Mouse (Mus musculus): ENCODE measurements at regions not wholly inside any gene's neighbourhood (a gene's known extent, or its start where the extent isn't known, plus 50 kb on each side); places are given as distances from the start of the nearest gene placed in this dataset.

DNA sequence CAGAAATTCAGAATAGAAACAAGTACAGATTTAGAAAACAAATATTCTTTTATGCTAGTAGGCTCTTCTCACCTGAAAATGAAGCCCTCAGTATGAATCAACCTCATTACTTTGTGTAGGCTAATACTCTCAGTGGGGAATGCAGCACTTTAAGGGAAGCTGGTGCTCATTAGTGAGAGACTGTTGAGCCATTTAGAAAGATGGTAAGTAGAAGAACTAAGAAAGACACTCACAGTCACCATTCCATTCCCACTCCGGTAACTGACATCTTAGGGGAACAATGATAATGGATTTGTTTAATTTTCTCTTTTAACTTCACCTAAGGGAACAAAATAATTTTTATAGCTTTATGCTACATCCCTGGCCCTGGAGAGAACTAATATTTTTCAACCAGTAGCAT, 648.0 kb upstream of the Nova1 start:
- DNase-seq (ENCODE audit: low spot score) = no peak

DNA sequence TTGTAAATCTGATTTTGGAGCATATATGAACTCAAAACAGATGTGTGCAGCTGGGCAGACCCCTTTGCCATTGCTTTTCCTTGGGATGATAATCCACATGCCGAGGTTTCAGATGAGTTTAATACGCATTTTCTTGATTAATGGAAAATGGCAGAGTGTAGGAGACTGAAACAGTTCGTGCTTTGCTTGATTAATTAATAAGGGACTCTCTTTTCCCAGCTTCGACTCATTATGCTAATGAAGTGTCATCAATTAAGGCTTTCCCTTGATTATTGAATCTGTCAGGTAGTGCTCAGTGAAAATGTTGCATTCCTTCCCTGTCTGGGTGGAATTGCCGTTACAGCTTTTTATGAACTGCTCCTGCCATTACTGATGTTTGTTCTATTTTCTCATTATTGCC, 647.2 kb upstream of the Nova1 start:
- no peak for DNase-seq (ENCODE audit: low spot score)

DNA sequence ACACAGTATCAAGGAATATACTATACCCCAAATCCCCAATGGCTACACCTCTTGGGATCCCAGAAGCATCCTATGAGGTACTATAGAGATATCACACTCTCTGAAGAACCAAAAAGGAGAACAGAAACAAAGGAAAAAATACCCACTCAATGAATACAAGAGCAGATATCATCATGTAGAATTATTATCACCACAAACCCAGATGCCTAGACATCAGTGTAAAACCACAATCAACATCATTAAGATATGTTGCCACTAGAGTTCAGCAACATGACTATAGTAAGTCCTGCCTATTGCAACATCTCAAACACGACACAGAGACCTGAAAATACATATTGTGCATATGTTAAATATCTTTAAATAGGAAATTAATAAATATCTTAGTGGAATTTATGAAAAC, 612.9 kb upstream of the Nova1 start:
- DNase-seq (ENCODE audit: low spot score) = no peak

DNA sequence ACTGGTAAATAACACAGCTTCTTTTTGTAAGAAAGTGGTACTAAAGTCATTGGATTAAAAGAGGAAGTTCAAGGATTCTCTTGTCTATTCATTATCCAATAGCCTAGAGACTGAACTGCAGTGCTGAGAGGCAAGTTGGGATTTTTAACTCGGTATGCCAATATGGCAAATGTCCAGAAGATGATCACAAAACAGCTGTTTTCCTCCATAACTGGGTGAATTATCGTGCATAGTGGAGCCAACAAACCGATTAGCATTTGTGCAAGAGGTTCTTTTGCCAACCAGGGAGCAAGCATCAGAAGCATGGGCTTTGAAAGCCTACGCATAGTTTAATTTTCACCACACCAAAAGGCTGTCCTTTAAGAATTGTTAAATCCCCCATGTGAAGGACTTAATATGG, 593.5 kb upstream of the Nova1 start:
- DNase-seq (ENCODE audit: low spot score) = no peak

DNA sequence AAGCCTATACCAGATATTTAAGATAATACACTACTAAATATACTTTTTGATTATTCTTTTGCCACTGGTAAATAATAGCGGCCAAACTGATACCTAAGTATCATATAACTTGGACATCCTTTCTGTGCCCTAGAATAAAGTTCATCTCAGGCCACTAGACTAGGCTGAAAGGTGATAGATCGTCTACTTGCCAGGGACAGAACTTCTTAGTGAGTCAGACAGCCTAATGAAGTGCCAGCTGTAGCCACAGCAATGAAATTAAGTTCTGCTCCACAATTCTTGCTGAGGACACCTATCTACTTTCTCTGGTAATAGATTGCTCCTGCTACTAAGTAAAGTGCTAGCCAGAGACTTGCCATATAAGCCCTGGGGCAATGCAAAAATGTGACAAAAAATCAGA, 587.8 kb upstream of the Nova1 start:
- DNase-seq (ENCODE audit: low spot score) = no peak

DNA sequence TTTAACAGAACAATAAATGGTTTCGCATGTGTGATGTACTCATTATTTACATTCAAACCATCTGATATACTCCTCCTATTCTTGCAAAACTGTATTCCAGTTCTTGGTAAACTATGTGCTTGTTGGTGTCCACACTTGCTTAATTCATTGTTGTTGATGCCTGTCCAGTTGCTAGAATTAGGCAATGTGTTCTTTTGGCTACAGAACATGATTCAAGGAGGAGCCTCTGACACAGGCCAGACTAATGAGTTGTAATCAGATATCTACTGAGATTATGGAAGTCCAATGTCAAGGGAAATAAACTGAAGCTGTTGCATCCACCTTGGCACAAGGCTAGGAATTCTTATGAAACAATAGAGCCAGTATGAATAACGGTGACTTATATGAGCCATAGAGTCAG, 587.4 kb upstream of the Nova1 start:
- DNase-seq (ENCODE audit: low spot score) = no peak

DNA sequence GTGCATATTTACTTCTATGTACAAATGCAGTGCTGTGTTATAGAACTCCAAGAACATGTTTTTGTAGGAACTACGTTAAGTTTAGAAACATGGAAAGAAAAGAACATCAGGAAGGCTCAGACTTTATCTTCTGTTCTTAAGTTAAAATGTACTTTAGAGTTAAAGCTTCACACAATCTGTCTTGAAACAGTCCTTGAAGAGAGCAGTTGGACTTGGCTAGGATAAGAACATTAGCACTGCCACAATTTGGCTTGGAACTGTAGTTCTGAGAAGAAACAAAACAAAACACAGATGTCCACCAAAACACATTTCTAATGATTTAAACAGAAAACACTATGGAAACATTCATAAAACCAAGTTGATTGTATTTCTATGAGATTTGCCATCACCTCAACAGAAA, 564.5 kb upstream of the Nova1 start:
- DNase-seq (ENCODE audit: low spot score) = no peak

DNA sequence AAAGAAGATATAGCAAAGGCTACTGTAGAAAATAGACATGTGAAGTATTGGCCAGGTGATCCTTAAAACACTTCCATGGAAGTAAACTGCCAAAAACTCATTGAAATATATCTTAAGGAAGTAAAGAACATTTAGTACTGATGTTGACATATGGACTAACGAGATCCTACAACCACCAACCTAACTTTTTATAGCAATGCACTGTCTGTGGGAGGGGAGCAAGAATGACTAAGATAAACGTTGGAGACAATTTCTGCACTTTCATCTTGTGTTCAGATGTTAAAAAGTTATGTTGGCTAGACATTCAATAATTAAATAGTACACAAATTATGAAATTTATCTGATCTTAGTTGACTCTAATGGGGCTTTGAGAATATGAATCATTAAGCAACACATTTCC, 534.5 kb upstream of the Nova1 start:
- no peak for DNase-seq (ENCODE audit: low spot score)

DNA sequence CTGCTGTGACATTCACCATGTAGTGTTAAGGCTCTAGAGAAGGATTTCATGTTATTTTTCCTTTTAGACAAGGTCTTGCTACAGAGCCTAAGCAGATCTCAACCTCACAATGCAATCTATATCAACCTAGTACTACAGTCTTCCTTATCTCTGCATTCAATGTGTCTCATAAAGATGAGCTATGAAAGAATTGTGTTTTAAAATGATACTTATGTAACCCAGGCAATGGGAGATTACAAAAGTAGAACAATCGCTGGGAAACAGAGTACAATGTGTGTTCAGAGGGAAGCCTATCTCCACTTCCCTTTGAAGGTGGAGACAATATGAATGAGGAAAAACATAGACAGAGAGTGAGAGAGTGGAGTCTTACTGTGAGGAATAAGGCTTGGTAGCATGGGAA, 532.5 kb upstream of the Nova1 start:
- no peak for DNase-seq (ENCODE audit: low spot score)

DNA sequence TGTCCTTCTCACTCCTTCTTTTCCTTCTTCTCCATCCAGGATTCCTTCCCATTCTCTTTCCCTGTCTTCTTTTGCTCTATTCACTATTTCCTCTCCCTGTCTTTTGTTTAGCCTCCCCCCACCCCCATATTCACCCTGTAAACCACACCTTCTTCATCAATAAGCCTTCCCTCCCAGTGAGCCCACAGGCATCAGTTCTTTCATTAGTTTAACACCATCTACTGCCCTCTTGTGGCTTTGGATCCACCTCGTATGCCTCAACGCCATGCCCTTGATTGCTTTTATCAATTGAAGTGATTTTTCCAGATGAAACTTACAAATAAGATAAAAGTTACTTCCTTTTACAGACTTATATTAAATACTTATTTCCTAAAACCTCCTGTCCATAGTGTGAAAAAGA, 494.7 kb upstream of the Nova1 start:
- peak; percentile 73 for DNase-seq (ENCODE audit: low spot score)

DNA sequence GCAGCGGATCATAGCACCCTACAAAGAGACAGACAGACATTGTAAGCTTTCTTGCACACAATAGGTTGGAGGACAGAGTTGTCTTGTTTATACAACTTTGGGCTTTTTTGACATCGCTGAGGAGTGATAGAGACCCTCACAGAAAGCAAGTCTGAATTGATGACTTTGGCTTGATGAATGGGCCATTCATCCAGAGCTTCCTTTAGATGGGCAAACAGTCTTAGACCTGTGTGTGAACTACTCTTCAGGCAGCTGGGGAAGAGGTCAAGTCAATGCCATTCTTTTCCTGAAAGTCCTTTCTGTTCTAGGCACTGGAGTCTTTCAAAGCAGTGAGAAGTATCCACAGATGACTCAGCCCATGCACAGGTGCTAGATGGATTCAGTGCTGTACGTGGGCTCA, 457.2 kb upstream of the Nova1 start:
- peak; percentile 32 for DNase-seq (ENCODE audit: low spot score)

DNA sequence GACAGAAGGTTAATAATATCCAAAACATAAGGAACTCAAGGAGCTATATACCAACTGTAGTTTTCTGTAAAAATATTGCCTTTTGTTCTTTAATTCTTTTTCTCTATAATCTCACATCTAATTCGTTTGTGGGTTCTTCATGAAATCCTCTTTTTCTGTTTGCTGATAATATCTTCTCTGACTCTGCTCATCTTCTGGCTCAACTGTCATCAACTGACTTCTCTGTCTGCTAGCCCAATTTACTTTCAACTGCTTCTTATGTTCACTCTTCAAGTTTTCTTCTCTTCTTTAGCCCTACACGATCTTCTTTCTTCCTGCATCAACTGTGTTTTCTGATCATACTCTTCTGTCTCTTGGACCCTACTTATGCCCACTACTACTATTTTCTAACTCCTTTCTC, 453.6 kb upstream of the Nova1 start:
- no peak for DNase-seq (ENCODE audit: low spot score)

DNA sequence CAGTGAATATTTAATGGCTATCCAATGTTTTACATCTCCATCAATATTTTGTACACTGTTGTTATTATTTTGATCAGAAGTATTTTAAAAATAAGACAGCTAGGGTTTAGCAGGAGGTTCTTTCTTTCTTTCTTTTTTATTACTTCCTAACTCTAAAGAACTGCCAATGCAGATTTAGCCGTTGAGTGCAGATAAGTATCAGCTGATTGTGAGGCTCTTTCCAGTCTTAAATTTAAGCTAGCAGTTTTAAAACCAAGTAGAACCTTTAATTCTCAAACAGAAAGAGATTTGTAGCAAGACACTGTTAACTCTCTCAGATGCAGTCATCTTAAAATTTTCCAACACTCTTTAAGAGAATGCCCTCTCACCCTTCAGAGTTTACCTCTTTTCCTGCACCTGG, 445.4 kb upstream of the Nova1 start:
- DNase-seq (ENCODE audit: low spot score) = no peak

DNA sequence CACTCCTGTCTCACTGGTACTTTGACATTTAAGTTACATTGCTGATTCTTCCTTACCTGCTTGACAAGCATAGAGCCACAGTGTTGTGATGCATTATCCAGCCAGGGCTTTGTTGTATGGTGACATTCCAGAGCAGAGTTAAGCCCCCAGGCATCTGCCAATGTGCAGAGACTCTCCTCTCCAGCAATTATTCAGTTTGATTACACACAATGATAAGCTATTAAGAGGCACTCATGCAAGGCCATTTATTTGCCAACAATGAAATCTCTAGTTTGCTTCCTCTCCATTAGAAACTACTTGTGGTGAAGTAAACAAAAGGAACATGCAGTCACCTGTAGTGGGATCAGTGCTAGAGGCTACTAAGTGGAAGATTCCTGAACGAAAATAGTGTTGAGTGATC, 444.7 kb upstream of the Nova1 start:
- no peak for DNase-seq (ENCODE audit: low spot score)

DNA sequence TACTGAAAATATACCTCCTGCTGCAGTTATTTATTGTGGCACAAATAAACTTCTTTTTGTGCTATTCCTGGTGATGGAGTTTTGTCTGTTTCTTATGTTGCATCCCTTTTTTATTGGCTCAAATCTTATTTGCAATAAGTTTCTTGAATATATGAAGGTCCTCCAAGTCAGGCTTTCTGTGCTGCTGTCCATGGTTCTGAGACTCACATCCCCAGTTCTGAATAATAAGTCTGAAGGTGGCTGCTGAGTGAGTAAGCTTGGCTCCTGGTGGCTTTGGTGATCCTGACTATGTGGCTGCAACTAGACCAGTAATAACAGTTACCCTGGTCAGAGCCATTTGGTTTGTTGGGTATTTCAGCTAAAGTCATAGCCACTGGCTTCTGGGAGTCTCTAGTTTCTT, 433.6 kb upstream of the Nova1 start:
- peak; percentile 40 for DNase-seq (ENCODE audit: low spot score)

DNA sequence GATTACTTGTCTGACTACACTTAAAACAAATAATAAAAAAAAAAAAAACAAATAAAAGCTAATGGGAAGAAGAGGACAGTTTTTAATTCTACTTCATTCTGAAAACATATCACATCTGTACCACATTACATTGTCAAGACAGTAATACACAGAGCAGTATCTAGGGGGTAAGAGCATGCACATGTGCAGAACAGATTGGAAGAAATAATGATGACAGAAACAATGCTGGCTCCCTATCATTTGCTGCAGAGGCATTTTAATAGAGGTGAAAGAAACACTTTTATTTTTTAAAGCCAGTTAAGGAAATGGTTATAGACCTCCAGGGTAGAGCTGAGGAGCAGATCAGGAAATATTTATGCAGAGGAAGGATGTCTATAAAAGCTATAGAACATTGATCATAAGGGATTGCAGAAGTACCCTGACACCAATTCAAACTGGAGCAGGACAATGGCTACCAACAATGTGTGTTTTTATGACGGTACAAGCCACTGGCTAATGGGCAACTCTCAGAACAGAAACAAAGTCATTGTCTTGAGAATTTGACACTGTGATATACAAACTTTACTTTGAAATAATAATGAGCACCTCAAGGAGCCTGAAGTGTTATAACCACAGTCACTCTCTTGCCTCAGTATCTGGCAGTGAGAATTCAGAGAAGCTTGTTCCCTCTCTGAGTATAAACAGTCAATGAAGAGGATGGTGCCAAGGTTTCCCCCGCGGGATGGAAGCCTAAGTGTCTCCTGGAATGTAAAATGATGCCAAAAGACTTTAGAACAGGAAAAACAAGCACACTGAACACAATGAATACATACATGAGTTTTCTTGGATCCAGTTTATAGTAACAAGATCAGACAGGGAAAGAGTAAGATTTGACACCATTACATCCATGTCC, 425.1 kb upstream of the Nova1 start:
- DNase-seq (ENCODE audit: low spot score) = no peak

DNA sequence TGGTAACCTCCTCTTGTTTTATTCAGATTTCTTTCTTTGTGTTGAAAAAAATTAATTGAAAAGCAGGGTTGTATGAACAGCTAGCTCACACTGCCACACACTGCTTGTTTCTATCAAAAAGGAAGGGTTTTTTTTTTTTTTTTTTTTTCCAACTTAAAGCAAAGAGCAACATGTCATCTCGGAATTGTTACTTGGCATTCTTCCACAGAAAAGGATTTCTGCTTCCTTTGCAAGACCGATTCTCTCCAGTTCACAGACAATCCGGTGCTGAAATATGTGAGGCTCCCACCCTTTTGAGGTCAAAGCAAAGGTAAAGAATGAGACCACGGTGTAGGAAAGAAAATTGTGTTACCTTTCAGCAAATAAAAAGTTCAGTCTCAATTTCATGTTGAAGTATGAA, 401.3 kb upstream of the Nova1 start:
- DNase-seq (ENCODE audit: low spot score) = no peak

DNA sequence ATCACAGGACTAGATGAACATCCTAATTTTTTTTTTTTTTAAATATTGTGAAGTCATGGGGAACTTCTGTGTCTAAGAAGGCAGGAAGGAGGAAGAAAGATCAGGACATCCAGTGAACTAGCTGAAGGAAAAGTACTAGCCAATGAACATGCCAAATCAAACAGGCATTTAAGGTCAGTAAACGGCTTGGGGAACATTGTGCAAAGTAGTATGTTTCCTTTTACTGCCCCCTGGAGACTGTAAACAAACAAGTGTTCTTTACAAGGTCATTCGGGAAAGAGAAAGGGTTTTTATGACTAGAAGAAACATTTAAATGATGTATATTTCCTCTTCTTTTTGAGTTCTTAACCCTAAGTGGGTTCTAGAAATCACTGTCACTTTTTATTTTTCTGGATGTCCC, 400.6 kb upstream of the Nova1 start:
- no peak for DNase-seq (ENCODE audit: low spot score)

DNA sequence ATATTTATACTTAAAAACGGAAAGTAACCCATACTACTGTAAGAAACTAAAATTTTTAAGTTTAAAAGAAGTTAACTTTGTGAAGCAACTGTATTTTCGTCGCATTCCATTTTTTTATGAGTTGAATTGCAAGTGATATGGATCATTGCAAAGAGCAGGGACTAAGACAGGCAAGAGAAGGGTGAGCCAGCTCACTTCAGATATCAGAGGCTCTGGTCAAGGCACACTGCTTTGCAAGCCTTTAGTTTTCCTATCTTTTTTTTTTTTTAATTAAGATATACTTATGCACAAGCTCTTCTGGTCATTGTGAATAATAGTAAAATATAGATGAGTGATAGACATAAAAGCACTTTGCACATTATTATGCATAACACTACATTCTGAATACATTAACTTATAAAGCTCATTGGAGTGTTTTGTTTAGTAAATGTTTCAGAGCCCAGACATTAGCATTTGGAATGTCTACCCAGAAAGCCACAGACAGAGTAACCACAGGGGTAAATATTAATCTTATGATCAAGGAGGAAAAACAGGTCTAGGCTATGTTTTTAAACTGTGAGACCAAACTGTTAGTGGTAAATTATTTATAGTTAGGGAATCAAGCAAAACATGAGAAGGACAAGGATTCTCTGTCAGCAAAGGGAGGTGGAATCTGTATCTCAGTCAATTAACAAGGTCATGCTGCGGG, 392.8 kb upstream of the Nova1 start:
- DNase-seq (ENCODE audit: low spot score) = no peak

DNA sequence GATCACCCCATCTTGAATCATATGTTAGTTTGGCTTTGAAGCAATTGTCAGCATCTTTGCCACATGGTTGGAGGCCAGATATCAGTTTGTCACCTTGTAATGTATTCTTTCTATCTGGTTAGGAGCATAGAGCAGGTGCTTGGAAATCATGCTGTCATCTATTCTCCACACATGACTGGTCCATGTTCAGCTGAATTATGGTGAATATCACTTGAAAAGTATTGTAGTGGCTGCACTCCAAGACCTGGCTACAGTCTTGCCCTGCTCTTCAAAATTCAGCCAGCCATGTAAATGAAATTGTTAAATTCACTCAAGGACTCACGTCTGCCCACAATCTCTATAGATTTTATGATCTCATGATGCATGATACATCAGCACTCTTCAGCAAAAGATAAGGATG, 384.2 kb upstream of the Nova1 start:
- no peak for DNase-seq (ENCODE audit: low spot score)

DNA sequence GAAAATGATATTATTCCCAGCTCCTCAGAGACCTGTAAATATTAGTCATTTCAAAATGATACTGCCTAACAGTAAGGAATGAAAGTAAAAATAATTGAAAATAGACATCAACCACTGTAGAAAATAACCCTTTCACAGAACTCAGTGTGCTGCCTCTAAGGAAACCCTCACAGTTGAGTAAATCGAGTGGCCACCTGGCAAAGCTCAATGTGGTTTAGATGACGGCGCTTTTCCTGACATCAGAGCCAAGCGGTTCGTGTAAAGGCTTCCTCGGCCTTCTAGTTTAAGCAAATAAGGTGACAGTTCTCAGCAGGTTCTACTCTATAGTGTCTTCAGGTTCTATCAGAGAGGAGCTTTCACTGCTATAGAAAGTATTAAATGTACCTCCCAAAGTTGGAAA, 379.9 kb upstream of the Nova1 start:
- DNase-seq (ENCODE audit: low spot score) = no peak

DNA sequence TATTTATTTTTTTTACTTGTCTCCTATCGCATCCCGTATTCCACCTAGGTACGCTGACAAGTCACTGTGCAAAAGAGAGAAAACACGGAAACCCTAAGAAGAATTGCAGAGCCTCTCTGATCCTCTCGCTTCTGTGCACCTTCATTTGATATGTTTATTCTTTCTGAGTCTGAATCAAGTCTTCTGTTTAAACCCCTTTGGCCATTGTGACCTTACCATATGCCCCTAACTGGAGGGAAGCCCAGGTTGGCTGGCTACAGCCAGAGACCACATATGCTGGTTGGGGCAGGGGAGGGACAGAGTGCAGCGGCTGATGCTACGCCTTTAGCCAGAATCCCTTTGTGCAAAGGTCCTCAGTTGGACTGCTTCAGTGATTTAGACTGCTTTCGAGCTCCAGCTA, 346.0 kb upstream of the Nova1 start:
- DNase-seq (ENCODE audit: low spot score) = peak; percentile 19

DNA sequence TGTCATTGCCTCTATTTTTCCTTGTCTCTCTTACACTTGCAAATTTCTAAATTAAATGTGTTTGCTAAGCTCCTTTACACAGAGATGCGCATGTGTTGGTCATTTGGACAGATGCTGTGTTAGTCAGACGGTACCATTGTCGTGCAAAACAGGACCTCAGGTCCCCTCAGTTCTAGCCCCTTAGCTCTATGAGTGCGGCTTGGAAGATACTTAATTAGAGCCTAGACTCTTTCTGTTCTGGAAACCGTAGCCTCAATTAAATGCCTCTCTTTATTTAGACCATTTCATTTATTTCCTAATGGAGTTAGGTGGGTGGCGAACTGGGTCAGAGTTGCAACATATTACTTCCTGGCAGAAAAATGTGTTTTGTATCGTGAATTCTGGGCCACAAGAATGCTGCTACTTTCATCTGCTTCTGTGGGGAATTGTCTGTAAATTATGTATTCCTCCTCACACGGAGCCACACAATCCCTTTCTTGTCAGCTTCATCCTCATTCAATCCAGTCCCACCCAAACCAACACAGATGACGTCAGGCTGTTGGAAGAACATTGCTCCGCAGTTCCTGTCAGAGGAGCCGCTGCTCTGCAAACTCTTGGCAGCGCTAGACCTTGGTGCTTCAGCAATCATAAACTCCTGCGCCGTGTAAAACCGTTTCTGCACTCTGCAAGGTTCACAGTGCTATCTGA, 345.4 kb upstream of the Nova1 start:
- peak; percentile 41 for DNase-seq (ENCODE audit: low spot score)
